Mouse (Mus musculus): Measurements from ENCODE around the gene Prep.

DNA sequence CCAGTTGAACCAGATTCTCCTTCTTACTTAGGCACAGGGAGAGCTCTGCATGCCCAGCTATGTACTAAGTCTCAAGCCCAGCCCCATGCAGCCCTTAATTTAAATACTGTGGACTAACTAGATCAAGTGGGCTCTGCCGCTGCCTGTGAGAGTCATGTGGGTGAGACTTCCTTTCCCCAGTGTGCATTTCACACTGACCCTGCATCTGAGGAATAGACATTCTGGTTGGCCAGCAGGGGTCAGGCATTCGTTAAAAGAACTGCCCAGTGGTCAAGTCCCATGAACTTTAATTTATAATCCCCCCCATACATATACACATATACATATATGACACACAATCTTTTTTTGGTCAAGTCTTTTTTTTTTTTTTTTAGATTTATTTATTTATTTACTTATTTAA, 15.7 kb downstream of the Prep start:
- TF ChIP-seq CTCF (IDR thresholded peaks at IDR 0.05; ENCODE audit: low read depth) (peak; percentile 59), EP300 (optimal IDR thresholded peaks at IDR 0.05) (no peak)
